Mouse (Mus musculus): ENCODE measurements around the gene Dld. TPM values are rescaled to one million over a fixed set of nuclear protein-coding genes. Genes with fewer than 3 reads are reported as not detected.

The Dld gene
- polyA plus RNA-seq, 1 experiment: 32.4 TPM

GRCm38 (mm10) chr12:31312281-31312680 lies 39.0 kb downstream of the Dld start:
- Histone ChIP-seq H3K79me3 (ENCODE audit: low read depth) (peaks cover 5% of the 10 kb centered on the region), H3K36me3 (ENCODE audit: control insufficient read depth, insufficient read depth) (peaks cover 97% of the 10 kb centered on the region)

GRCm38 (mm10) chr12:31311671-31312265 lies 39.5 kb downstream of the Dld start:
- Histone ChIP-seq H3K36me3 (ENCODE audit: control insufficient read depth, insufficient read depth) (peaks cover 97% of the 10 kb centered on the region), H3K79me3 (ENCODE audit: low read depth) (peaks cover 5% of the 10 kb centered on the region), H3K79me2 (ENCODE audit: control insufficient read depth, insufficient read depth) (peaks cover 12% of the 10 kb centered on the region), H3K4me3 (ENCODE audit: insufficient read depth, poor library complexity, severe bottlenecking) (no peak overlapping the region), H3K27me3 (ENCODE audit: control insufficient read depth, insufficient read depth, insufficient read length) (no peaks in the 10 kb centered on the region), H3ac (ENCODE audit: control insufficient read depth, insufficient read length, low read depth) (no peak overlapping the region)
- TF ChIP-seq FOSL1 (IDR thresholded peaks at IDR 0.05; ENCODE audit: insufficient read depth, low read length, poor library complexity, severe bottlenecking): no peak
- TF ChIP-seq USF1 (IDR thresholded peaks at IDR 0.05; ENCODE audit: low read depth): no peak
- TF ChIP-seq CTCF (IDR thresholded peaks at IDR 0.05; ENCODE audit: control insufficient read depth, insufficient read depth, insufficient read length): no peak
- no peak for TF ChIP-seq MYOG (IDR thresholded peaks at IDR 0.05; ENCODE audit: control insufficient read depth, extremely low read depth, insufficient read length)
- TF ChIP-seq MYOD1 (IDR thresholded peaks at IDR 0.05; ENCODE audit: control insufficient read depth, insufficient read length, low read depth): no peak
- no peak for TF ChIP-seq MAX (IDR thresholded peaks at IDR 0.05)
- no peak for TF ChIP-seq CEBPB (IDR thresholded peaks at IDR 0.05; ENCODE audit: low read depth)

More at GRCm38 (mm10) chr12:31312281-31312680, 39.0 kb downstream of the Dld start:
- no peak overlapping the region for H3ac ChIP-seq (ENCODE audit: control insufficient read depth, insufficient read length, low read depth)
- TF ChIP-seq FOSL1 (IDR thresholded peaks at IDR 0.05; ENCODE audit: insufficient read depth, low read length, poor library complexity, severe bottlenecking) (no peak), MAX (IDR thresholded peaks at IDR 0.05) (no peak)
- H3K4me3 ChIP-seq (ENCODE audit: insufficient read depth, poor library complexity, severe bottlenecking): no peak overlapping the region
- H3K79me2 ChIP-seq (ENCODE audit: control insufficient read depth, insufficient read depth): peaks cover 12% of the 10 kb centered on the region
- H3K27me3 ChIP-seq (ENCODE audit: control insufficient read depth, insufficient read depth, insufficient read length): no peaks in the 10 kb centered on the region

DNA sequence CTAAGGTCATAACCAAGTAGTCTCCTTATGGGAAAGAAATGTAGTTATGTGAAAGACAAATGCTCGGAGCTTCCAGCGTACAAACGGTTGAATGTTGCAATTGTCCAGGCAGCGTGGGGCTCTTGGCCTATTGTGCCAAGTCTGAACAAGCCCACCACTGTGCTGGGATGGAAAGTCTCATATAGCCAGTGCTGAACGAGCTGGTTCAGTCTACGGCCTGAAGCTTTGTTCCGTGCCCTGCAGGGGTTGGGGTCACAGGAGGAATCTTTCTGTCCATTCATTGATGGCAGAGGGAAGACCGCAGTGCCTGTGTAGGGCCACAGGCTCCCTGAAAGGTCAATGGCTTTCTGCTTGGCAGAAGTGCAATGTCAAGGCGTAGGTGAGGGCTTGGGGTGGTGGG lies 40.6 kb downstream of the Dld start:
- TF ChIP-seq FOSL1 (IDR thresholded peaks at IDR 0.05; ENCODE audit: insufficient read depth, low read length, poor library complexity, severe bottlenecking) (no peak), CTCF (IDR thresholded peaks at IDR 0.05; ENCODE audit: control insufficient read depth, insufficient read depth, insufficient read length) (no peak), MAX (IDR thresholded peaks at IDR 0.05) (no peak), MYOD1 (IDR thresholded peaks at IDR 0.05; ENCODE audit: control insufficient read depth, insufficient read length, low read depth) (no peak), MYOG (IDR thresholded peaks at IDR 0.05; ENCODE audit: control insufficient read depth, extremely low read depth, insufficient read length) (no peak), CEBPB (IDR thresholded peaks at IDR 0.05; ENCODE audit: low read depth) (no peak), USF1 (IDR thresholded peaks at IDR 0.05; ENCODE audit: low read depth) (no peak)
- Histone ChIP-seq H3K27me3 (ENCODE audit: control insufficient read depth, insufficient read depth, insufficient read length) (no peaks in the 10 kb centered on the region), H3ac (ENCODE audit: control insufficient read depth, insufficient read length, low read depth) (no peak overlapping the region), H3K79me2 (ENCODE audit: control insufficient read depth, insufficient read depth) (peaks cover 12% of the 10 kb centered on the region), H3K4me3 (ENCODE audit: insufficient read depth, poor library complexity, severe bottlenecking) (no peak overlapping the region), H3K79me3 (ENCODE audit: low read depth) (peaks cover 5% of the 10 kb centered on the region), H3K36me3 (ENCODE audit: control insufficient read depth, insufficient read depth) (peaks cover 97% of the 10 kb centered on the region)

- Histone ChIP-seq H3K4me3 (ENCODE audit: insufficient read depth, poor library complexity, severe bottlenecking) (no peak overlapping the region), H3K36me3 (ENCODE audit: control insufficient read depth, insufficient read depth) (peaks cover 98% of the 10 kb centered on the region), H3ac (ENCODE audit: control insufficient read depth, insufficient read length, low read depth) (no peak overlapping the region), H3K79me2 (ENCODE audit: control insufficient read depth, insufficient read depth) (no peaks in the 10 kb centered on the region), H3K79me3 (ENCODE audit: low read depth) (peaks cover 2% of the 10 kb centered on the region), H3K27me3 (ENCODE audit: control insufficient read depth, insufficient read depth, insufficient read length) (no peaks in the 10 kb centered on the region)
- TF ChIP-seq MYOD1 (IDR thresholded peaks at IDR 0.05; ENCODE audit: control insufficient read depth, insufficient read length, low read depth) (no peak), CEBPB (IDR thresholded peaks at IDR 0.05; ENCODE audit: low read depth) (no peak), MYOG (IDR thresholded peaks at IDR 0.05; ENCODE audit: control insufficient read depth, extremely low read depth, insufficient read length) (no peak), USF1 (IDR thresholded peaks at IDR 0.05; ENCODE audit: low read depth) (no peak), CTCF (IDR thresholded peaks at IDR 0.05; ENCODE audit: control insufficient read depth, insufficient read depth, insufficient read length) (no peak)
Measured at GRCm38 (mm10) chr12:31307756-31308155, 43.5 kb downstream of the Dld start.

GRCm38 (mm10) chr12:31307011-31307410 lies 44.2 kb downstream of the Dld start:
- H3K79me3 ChIP-seq (ENCODE audit: low read depth): peaks cover 2% of the 10 kb centered on the region
- H3ac ChIP-seq (ENCODE audit: control insufficient read depth, insufficient read length, low read depth): no peak overlapping the region
- H3K27me3 ChIP-seq (ENCODE audit: control insufficient read depth, insufficient read depth, insufficient read length): no peaks in the 10 kb centered on the region
- H3K79me2 ChIP-seq (ENCODE audit: control insufficient read depth, insufficient read depth): no peaks in the 10 kb centered on the region
- no peak overlapping the region for H3K4me3 ChIP-seq (ENCODE audit: insufficient read depth, poor library complexity, severe bottlenecking)
- no peak for TF ChIP-seq USF1 (IDR thresholded peaks at IDR 0.05; ENCODE audit: low read depth)
- TF ChIP-seq CEBPB (IDR thresholded peaks at IDR 0.05; ENCODE audit: low read depth): no peak
- TF ChIP-seq MYOG (IDR thresholded peaks at IDR 0.05; ENCODE audit: control insufficient read depth, extremely low read depth, insufficient read length): no peak
- no peak for TF ChIP-seq MYOD1 (IDR thresholded peaks at IDR 0.05; ENCODE audit: control insufficient read depth, insufficient read length, low read depth)
- TF ChIP-seq MAX (IDR thresholded peaks at IDR 0.05): no peak
- TF ChIP-seq CTCF (IDR thresholded peaks at IDR 0.05; ENCODE audit: control insufficient read depth, insufficient read depth, insufficient read length): no peak
- no peak for TF ChIP-seq FOSL1 (IDR thresholded peaks at IDR 0.05; ENCODE audit: insufficient read depth, low read length, poor library complexity, severe bottlenecking)
- peaks cover 98% of the 10 kb centered on the region for H3K36me3 ChIP-seq (ENCODE audit: control insufficient read depth, insufficient read depth)

- Histone ChIP-seq H3K27me3 (ENCODE audit: control insufficient read depth, insufficient read depth, insufficient read length) (no peaks in the 10 kb centered on the region), H3K79me2 (ENCODE audit: control insufficient read depth, insufficient read depth) (no peaks in the 10 kb centered on the region), H3K79me3 (ENCODE audit: low read depth) (no peaks in the 10 kb centered on the region), H3K4me3 (ENCODE audit: insufficient read depth, poor library complexity, severe bottlenecking) (no peak overlapping the region), H3K36me3 (ENCODE audit: control insufficient read depth, insufficient read depth) (peaks cover 98% of the 10 kb centered on the region), H3ac (ENCODE audit: control insufficient read depth, insufficient read length, low read depth) (no peak overlapping the region)
- TF ChIP-seq MAX (IDR thresholded peaks at IDR 0.05): no peak
- TF ChIP-seq USF1 (IDR thresholded peaks at IDR 0.05; ENCODE audit: low read depth): no peak
- no peak for TF ChIP-seq FOSL1 (IDR thresholded peaks at IDR 0.05; ENCODE audit: insufficient read depth, low read length, poor library complexity, severe bottlenecking)
- no peak for TF ChIP-seq MYOD1 (IDR thresholded peaks at IDR 0.05; ENCODE audit: control insufficient read depth, insufficient read length, low read depth)
- no peak for TF ChIP-seq CTCF (IDR thresholded peaks at IDR 0.05; ENCODE audit: control insufficient read depth, insufficient read depth, insufficient read length)
- TF ChIP-seq CEBPB (IDR thresholded peaks at IDR 0.05; ENCODE audit: low read depth): no peak
- TF ChIP-seq MYOG (IDR thresholded peaks at IDR 0.05; ENCODE audit: control insufficient read depth, extremely low read depth, insufficient read length): no peak
Measured at GRCm38 (mm10) chr12:31306075-31306675, 45.1 kb downstream of the Dld start.

All from C2C12 (cell line).